Mouse (Mus musculus) G1E (cell line): ENCODE data around the gene Lrch1.

Experiments used
- CTCF ChIP-seq: IDR thresholded peaks from 2 replicates; pipeline ENCODE4 v1.5.1; 2012; ENCODE audit warnings: low read depth, low read length, inconsistent platforms, mixed read lengths
- GATA1 ChIP-seq: IDR thresholded peaks from 2 replicates; pipeline ENCODE4 v1.6.1; 2012; ENCODE audit warnings: borderline replicate concordance, low read length, inconsistent platforms, mixed read lengths
- GATA2 ChIP-seq: IDR thresholded peaks from 2 replicates; pipeline ENCODE4 v1.6.1; 2012; ENCODE audit warnings: low read depth, low read length, inconsistent platforms, borderline replicate concordance

GRCm38 (mm10) chr14:74943581-74944117 is 4.0 kb downstream of the Lrch1 start:
- TF ChIP-seq CTCF = no peak
- TF ChIP-seq GATA1 = no peak
- no peak for TF ChIP-seq GATA2
